Mouse (Mus musculus) heart, postnatal 10 days (tissue): ENCODE measurements around the gene Esm1. TPM values are rescaled to one million over a fixed set of nuclear protein-coding genes. Genes with fewer than 3 reads are reported as not detected.
"Not testable (repeated sequence)": the region's sequence is repeated elsewhere in the genome, so short reads cannot be mapped to it uniquely, and the experiment has no call there.

Experiments
- DNase-seq, 2 experiments: peaks; one replicate each; pipeline ENCODE4 v3.0.0; 2021
- intact Hi-C: fragments of 180-260 bp; cut with DNase I; formaldehyde crosslinking; loops from one replicate; pipeline ENCODE4 v1.15.1; 2025
- total RNA-seq, 2 experiments: library from RNA; stranded (reverse); gene quantifications; 2 replicates each; pipeline ENCODE4 v1.2.3; 2021

The Esm1 gene
- total RNA-seq, 2 experiments from 2014 or later: 1.5 TPM

DNA sequence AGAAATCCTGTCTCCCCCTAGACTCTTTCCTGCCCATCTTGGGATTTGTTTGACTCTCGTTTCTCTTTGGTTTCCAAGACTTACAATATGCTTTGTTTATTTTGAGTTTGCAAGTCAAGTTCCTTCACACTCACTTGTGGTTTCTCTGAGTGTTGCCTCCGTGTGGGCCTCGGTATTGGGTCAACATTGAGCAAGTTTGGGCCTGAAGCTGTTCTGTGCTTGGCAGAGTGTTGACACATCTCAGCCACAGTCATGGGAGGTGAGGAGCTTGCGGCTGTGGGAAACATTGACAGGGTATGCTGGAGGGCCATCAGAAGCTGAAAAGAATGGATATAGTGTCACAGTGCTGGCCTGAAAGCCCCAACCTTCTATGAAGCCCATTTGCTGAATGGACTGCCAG lies 17.6 kb downstream of the Esm1 start:
- intact Hi-C loops: no loop called here

DNA sequence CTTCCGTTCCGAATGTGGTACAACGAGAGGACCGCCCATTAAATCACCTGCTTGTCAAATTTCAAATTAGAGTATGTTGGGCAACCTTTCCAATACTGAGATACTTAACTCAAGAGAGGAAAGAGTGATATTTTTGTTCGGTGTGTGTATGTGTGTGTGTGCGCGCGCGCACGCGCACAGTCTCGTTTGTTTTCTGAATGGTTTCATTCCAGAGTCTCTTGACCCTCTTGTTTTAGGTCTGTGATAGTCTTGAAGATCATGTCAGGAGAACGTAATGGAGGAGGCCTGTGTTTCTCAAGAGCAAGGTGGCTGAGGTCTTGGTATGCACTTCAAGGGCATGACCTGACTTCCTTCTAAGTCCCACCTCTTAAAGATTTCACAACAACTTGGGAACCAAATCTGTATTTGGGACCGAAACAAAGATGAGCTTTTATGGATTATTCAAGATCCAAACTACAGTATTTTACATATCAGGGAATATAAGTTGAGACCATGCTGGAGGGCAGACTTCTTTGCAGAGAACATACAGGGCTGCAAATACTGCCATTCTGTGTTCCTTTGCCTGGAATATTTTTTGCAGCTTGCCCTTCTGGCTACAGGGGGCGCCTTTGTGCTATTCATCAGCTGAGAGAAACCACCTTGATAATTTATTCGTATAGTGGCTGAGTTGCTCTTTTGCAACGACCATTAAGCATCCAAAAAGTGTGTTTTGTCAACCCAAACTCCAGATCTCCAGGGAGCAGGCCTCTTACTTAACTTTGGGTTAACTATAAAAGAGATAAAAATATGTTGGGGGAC lies 18.4 kb downstream of the Esm1 start:
- intact Hi-C loops: no loop called here
- peak in 1 of 2 experiments; percentile 25 for DNase-seq

More for the DNA sequence above, 17.6 kb downstream of the Esm1 start:
- DNase-seq: no peak

DNA sequence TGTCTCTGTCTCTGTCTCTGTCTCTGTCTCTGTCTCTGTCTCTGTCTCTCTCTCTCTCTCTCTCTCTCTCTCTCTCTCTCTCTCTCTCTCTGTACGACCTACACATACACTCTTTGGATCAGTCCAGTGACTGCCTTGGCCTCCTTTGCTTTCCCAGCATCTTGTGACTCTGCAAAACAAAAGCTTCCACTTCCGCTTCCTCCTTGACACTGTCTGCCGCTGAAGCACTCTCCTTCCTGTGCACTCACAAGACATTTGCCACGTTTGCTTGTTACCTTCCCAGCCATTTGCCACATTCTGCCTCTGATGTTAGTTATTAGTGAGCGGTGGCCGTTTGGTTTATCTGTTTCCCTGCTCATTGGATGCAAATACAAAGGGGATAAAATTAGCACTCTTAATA lies 32.7 kb downstream of the Esm1 start:
- intact Hi-C loops: no loop called here
- DNase-seq: no peak

DNA sequence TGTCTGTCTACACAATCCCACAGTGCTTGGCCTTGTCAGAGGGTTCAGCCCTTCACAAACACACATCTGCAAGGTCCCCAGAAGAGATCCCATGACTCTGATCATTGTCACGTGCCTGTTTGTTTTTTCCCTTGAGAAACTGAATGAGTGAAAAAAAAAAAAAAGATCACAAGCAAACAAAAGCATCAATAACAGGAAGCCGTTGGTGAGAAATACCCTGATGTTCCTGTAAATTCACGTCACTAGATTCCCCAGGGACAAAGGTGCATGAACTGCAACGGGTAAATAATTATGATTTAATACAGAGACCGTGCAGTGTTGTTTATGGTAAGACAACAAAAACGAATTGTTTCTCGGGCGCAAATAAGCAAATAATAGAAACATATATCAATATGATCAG lies 35.6 kb downstream of the Esm1 start:
- intact Hi-C loops: no loop called here
- no peak for DNase-seq

DNA sequence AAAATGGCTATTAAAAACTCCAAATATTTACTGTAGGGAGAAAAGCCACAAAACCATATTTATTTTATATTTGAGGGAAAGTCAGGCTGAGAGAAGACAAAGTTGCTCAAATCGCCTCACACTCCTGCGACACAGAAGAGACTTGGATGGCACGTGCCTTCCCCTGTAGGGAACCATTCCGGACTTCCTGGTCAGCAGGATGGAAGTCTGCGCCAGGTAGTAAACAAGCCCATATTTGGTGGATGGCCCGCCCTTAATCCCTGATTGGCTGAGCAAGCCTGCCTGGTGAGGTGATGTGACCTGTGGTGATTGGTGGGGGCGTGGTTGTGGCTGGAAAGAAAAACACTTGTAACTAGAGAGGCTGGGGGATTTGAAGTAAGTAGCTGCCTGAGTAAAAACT lies 43.1 kb downstream of the Esm1 start:
- DNase-seq, intact Hi-C loops: not testable (repeated sequence)

DNA sequence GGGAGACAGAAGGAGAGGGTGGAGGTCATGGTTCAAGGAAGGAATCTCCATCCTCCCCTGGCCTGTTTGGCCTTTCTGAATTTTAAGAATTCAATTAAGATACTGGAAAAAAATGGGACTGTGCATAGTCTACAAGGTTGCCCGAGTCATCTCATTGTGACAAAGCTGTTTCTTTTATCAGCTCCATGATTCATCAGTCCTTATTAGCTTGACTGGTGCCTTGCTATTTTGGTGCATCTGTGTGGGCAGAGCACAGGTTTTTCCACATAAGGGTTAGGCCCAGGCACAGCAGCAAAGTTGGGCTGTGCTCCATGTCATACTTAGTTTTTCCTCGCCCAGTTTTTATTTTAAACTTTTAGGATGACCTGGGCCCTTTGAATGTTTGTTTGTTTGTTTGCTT lies 47.3 kb downstream of the Esm1 start:
- no peak for DNase-seq
- intact Hi-C loops: no loop called here

DNA sequence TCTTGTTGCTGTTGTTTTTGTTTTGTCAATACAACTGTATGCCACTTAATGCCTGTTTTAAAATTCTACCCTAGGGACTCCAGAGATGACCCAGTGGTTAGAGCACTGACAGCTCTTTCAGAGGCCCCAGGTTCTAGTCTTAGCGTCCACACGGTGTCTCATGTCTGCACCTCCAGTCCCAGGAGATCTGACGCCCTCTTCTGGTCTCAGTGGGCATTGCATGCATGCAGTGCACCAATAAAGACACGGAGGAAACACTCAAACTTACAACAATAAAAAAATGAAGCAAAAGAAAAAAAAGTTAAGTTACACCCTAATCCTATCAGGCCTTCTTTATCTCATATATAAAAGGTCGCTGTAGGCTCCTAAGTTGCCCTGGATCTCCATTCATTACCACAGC lies 47.7 kb downstream of the Esm1 start:
- no peak for DNase-seq
- intact Hi-C loops: no loop called here

DNA sequence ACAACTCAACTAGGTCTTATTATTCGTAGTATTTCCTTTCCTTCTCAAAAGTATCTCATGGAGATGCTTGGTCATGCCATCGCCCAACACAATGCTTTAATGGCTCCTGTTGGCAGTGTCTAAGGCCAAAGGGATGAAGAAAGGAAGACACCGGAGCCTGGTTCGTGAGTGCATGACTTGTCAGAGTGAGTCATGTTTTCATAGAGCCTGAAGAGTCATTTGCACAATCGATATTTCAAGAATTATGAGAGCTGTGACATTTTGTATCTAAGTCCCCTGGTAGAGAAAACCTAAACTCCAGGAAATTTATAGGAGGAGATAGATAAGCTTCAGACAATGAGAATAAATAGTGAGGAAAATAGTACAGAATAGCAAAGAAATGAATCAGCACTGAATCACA lies 49.8 kb downstream of the Esm1 start:
- no peak for DNase-seq
- intact Hi-C loops: no loop called here

DNA sequence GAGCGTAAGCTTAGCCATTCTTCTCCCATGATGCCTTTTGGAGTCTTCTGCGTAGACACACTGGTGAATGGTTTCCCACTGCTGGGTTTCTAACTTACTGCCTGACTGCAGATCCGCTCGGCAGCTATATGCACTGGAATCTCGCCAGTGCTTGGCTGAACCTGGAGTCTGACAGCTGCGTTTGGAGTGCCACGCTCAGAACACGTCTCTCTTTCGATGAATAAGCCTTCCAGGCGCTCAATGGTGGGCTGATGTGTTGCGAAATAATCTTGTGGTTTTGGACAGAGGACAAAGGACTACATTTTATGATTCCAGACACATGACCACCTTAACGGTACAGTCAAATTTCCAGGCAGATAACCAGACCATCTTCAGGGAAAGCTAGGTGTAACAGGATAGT lies 53.4 kb downstream of the Esm1 start:
- DNase-seq: no peak

DNA sequence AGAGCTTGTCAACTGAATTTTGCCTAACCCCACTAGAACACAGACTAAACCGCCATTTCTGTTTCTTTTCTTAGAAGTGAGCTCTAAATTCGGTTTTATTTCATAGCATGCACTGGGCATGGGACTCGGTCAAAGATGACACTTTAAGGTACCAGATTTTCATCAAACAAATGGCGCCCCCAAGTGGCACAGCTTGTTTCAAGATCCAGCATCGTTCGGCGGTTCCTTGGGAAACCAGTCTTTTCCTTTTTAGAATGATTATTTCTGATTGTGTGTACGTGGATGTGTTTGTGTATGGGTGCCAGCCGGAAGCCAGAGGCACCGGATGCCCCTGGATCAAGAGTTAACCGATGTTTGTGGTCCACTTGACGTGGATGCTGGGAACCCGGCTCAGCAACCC lies 55.8 kb downstream of the Esm1 start:
- intact Hi-C loops: loop anchor here (1.0 to 5.0 kb wide), 3 partner anchors 219 to 602 kb away; partner anchors contain the start of gene Gpx8
- DNase-seq: peak; percentile 48 to 71

More for the DNA sequence above, 53.4 kb downstream of the Esm1 start:
- intact Hi-C loops: no loop called here

DNA sequence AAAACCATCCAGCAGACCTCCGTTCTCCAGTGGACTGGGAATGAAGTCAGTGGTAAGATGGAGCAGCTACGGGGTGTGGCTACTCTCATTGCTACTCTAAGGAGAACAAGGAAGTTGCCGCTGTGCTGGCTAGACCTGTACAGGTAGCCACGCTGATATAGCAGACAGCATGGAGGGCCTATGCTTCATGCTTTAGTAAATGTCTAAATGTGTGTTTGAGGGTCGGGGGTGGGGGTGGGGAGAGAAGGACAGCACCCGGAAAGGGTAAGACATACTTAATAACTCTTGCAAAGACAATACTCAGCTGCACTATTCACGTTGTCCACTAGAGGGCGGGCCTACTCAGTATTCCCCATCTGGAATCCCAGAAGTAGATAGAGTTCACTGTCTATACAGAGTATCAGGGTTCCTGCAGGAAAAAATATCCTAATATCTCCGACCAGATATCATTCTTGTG lies 57.1 kb downstream of the Esm1 start:
- DNase-seq: peak; percentile 75 to 87
- intact Hi-C loops: loop anchor here (1.0 to 5.0 kb wide), 3 partner anchors 354 to 601 kb away; no protein-coding TSS in a partner anchor

DNA sequence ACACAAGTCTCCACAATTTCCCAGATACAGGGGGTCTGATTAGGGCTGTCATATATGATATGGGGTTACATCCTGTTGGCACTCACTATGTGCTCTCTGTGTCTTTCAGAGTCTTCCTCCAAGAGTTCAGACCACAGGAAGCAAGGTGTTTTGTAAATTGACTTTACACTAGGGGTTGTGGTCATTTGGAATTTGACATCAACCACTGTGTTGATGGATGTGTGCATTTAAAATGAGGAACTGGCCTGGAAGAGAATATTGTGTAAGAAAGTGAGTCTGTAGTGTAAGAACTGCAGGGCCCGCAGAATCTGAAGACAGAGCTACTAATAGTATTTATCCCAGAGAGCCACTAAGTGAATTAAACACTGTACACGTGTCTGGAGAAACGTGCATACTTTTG lies 57.7 kb downstream of the Esm1 start:
- no peak for DNase-seq
- intact Hi-C loops: loop anchor here (5.0 kb wide), 2 partner anchors 400 to 600 kb away; no protein-coding TSS in a partner anchor

Other genes starting within 250 kb of the Esm1 start
- gene Ccno, start 221.9 kb upstream of the Esm1 start, total RNA-seq: under 1 TPM; 0.14 to 0.37 TPM
- not detected for gene Mcidas, start 215.8 kb upstream of the Esm1 start, total RNA-seq
- under 1 TPM in 1 of 2 experiments, not detected in 1; 0.17 TPM for gene Cdc20b, start 174.5 kb upstream of the Esm1 start, total RNA-seq
- gene Gpx8, start 163.2 kb upstream of the Esm1 start, total RNA-seq: 10 to 100 TPM; 49.0 to 59.0 TPM
- gene Gzma, start 108.7 kb upstream of the Esm1 start, total RNA-seq: under 1 TPM in 1 of 2 experiments, not detected in 1; 0.60 TPM
- not detected for gene Gzmk, start 16.2 kb downstream of the Esm1 start, total RNA-seq
- 10 to 100 TPM in 1 of 2 experiments, 1 to 10 TPM in 1; 7.8 to 10.4 TPM for gene BC067074, start 83.5 kb downstream of the Esm1 start, total RNA-seq